Mouse (Mus musculus) kidney, postnatal 0 days (tissue): ENCODE measurements around the gene Olfr1321. TPM values are rescaled to one million over a fixed set of nuclear protein-coding genes. Genes with fewer than 3 reads are reported as not detected.

ENCODE experiments used
- ATAC-seq: fragments of 200-750 bp; cut with Nextera tagmentation; replicated peaks from 2 replicates; pipeline ENCODE4 v1.8.0; 2017; ENCODE audit warnings: low read depth, moderate number of reproducible peaks, moderate TSS enrichment, moderate library complexity; ENCODE audit not compliant: low FRiP score
- DNase-seq: peaks from one replicate; pipeline ENCODE4 v3.0.0-alpha.2; 2016; ENCODE audit warnings: low spot score
- H3K27ac ChIP-seq: fragments of 300-500 bp; sonication (generic); 2 replicates; pipeline ENCODE4 v1.5.1; 2014; ENCODE audit warnings: mild to moderate bottlenecking
- H3K27me3 ChIP-seq: fragments of 300-500 bp; sonication (generic); 2 replicates; pipeline ENCODE4 v1.6.1; 2014; ENCODE audit warnings: low read length, mixed read lengths; ENCODE audit not compliant: insufficient read depth
- H3K36me3 ChIP-seq: fragments of 300-500 bp; sonication (generic); 2 replicates; pipeline ENCODE4 v1.6.1; 2014; ENCODE audit warnings: low read length, mixed read lengths; ENCODE audit not compliant: insufficient read depth
- H3K4me1 ChIP-seq: fragments of 300-500 bp; sonication (generic); replicated peaks from 2 replicates; pipeline ENCODE4 v1.6.1; 2014; ENCODE audit warnings: antibody characterized with exemption, low read length, mixed read lengths; ENCODE audit not compliant: insufficient read depth
- H3K4me2 ChIP-seq: fragments of 300-500 bp; sonication (generic); 2 replicates; pipeline ENCODE4 v1.6.1; 2014; ENCODE audit warnings: mild to moderate bottlenecking, low read length, moderate library complexity, mixed read lengths
- H3K4me3 ChIP-seq: fragments of 300-500 bp; sonication (generic); replicated peaks from 2 replicates; pipeline ENCODE4 v1.5.1; 2014; ENCODE audit warnings: low read depth, low read length
- H3K9ac ChIP-seq: fragments of 300-500 bp; sonication (generic); 2 replicates; pipeline ENCODE4 v1.6.1; 2014; ENCODE audit warnings: low read depth, low read length
- H3K9me3 ChIP-seq: fragments of 300-500 bp; sonication (generic); replicated peaks from 2 replicates; pipeline ENCODE4 v1.6.1; 2016; ENCODE audit warnings: low read length, inconsistent platforms, mixed read lengths
- CTCF ChIP-seq: IDR thresholded peaks from 2 replicates; pipeline ENCODE4 v1.5.1; 2016; ENCODE audit warnings: antibody characterized with exemption, low read depth, mild to moderate bottlenecking, moderate library complexity
- WGBS: fragments of 180-500 bp; shearing (Covaris S2); extraction: QIAGEN DNeasy Blood & Tissue Kit; methylation state at CpG from one replicate; pipeline ENCODE4 v1.1.7; 2014; 5-methylcytosine and 5-hydroxymethylcytosine counted together
- polyA plus RNA-seq: library from polyadenylated mRNA; unstranded; fragments of >200 nt; fragmentation: Nextera tagmentation; extraction: Ambion mirVana; gene quantifications from 2 replicates; pipeline ENCODE4 v1.2.1, GENCODE M21; 2015

The Olfr1321 gene
- not detected in 2 replicates for polyA plus RNA-seq

GRCm38 (mm10) chrX:49734959-49735358 is at the start of gene Olfr1321:
Gene Olfr1321, minus strand, starts transcription at chrX:49735059.
- WGBS, result 63% methylated on average over 2 of the region's 2 CpGs
- Histone ChIP-seq H3K4me1 (no peaks in the 10 kb centered on the region), H3K4me3 (no peak within 1 kb of the TSS), H3K9me3 (no peaks in the 10 kb centered on the region), H3K27ac (no peak within 1 kb of the TSS), H3K9ac (no peak within 1 kb of the TSS), H3K27me3 (no peaks in the 10 kb centered on the region), H3K4me2 (no peak within 1 kb of the TSS), H3K36me3 (no peaks in the 10 kb centered on the region)
- no peak for ATAC-seq
- TF ChIP-seq CTCF, result no peak
- no peak for DNase-seq

- Histone ChIP-seq H3K4me1 (no peaks in the 10 kb centered on the region), H3K27me3 (no peaks in the 10 kb centered on the region), H3K9me3 (no peaks in the 10 kb centered on the region), H3K36me3 (no peaks in the 10 kb centered on the region), H3K4me2 (no peak overlapping the region), H3K27ac (no peak overlapping the region), H3K9ac (no peak overlapping the region), H3K4me3 (no peak overlapping the region)
- WGBS, result 23% methylated on average over 2 of the region's 2 CpGs
- TF ChIP-seq CTCF, result no peak
- ATAC-seq (no peak), DNase-seq (no peak)
Observed at GRCm38 (mm10) chrX:49770828-49771227, 36.0 kb upstream of the Olfr1321 start.

GRCm38 (mm10) chrX:49745192-49745591 is 10.3 kb upstream of the Olfr1321 start:
- no peak overlapping the region for H3K4me3 ChIP-seq
- H3K9ac ChIP-seq, result no peak overlapping the region
- H3K27me3 ChIP-seq, result no peaks in the 10 kb centered on the region
- H3K4me1 ChIP-seq, result no peaks in the 10 kb centered on the region
- H3K36me3 ChIP-seq, result no peaks in the 10 kb centered on the region
- 54% methylated on average over 5 of the region's 5 CpGs for WGBS
- DNase-seq, result no peak
- ATAC-seq, result no peak
- no peak for TF ChIP-seq CTCF
- H3K27ac ChIP-seq, result no peak overlapping the region
- no peaks in the 10 kb centered on the region for H3K9me3 ChIP-seq
- no peak overlapping the region for H3K4me2 ChIP-seq

Other genes starting within 250 kb of the Olfr1321 start
- gene Olfr1320, start 62.7 kb downstream of the Olfr1321 start, polyA plus RNA-seq, result not detected in 2 replicates
- gene Igsf1, start 62.7 kb upstream of the Olfr1321 start, polyA plus RNA-seq, result 2.7 and 2.9 TPM in 2 replicates
- not detected in 2 replicates for gene Olfr1322, start 156.4 kb upstream of the Olfr1321 start, polyA plus RNA-seq